Mouse (Mus musculus) macrophage (primary cell): ENCODE results near the gene Usp37. TPM values are rescaled to one million over a fixed set of nuclear protein-coding genes. Genes with fewer than 3 reads are reported as not detected.
"Not testable (repeated sequence)": the region's sequence is repeated elsewhere in the genome, so short reads cannot be mapped to it uniquely, and the experiment has no call there.

Experiments
- H3K27ac ChIP-seq: fragments of 350-480 bp; formaldehyde crosslinking; 2 replicates; pipeline ENCODE4 v1.9.0; 2021
- H3K36me3 ChIP-seq: fragments of 350-480 bp; formaldehyde crosslinking; 2 replicates; pipeline ENCODE4 v1.9.0; 2021; ENCODE audit errors: inconsistent target
- H3K4me3 ChIP-seq: fragments of 350-480 bp; formaldehyde crosslinking; 2 replicates; pipeline ENCODE4 v1.9.0; 2021; ENCODE audit errors: inconsistent target
- H3K79me2 ChIP-seq: fragments of 350-480 bp; formaldehyde crosslinking; 2 replicates; pipeline ENCODE4 v1.9.0; 2021; ENCODE audit errors: inconsistent target
- WGBS: methylation state at CpG from one replicate; pipeline ENCODE4 v1.1.7; 2026; ENCODE audit warnings: inconsistent platforms; ENCODE audit not compliant: missing documents; 5-methylcytosine and 5-hydroxymethylcytosine counted together
- polyA plus RNA-seq: library from polyadenylated mRNA; stranded (reverse); fragments of 250-400 nt; gene quantifications from 3 replicates; pipeline ENCODE4 v1.2.4, GENCODE M21; 2018; ENCODE audit warnings: inconsistent platforms

The Usp37 gene
- polyA plus RNA-seq, 1 experiment from 2014 or later: 5.1 TPM

DNA sequence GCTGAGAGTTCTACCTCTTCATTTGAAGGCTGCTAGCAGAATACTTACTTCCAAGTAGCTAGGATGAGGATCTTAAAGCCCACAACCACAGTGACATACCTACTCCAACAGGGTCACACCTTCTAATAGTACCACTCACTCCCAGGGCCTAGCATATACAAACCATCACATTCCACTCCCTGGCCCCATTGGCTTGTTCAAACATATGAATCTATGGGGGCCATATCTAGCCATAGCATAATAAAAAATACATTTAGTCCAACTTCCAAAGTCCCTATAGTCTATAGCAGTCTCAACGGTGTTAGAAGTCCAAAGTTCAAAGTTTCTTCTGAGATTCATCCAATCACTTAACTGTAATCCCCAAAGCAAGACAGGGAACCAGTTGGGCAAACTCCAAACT, 31.1 kb downstream of the Usp37 start:
- H3K79me2 ChIP-seq: peaks cover 94% of the 10 kb centered on the region
- H3K36me3 ChIP-seq, H3K4me3 ChIP-seq, H3K27ac ChIP-seq: not testable (repeated sequence)
- 92% methylated on average over 1 of the region's 1 CpGs for WGBS

DNA sequence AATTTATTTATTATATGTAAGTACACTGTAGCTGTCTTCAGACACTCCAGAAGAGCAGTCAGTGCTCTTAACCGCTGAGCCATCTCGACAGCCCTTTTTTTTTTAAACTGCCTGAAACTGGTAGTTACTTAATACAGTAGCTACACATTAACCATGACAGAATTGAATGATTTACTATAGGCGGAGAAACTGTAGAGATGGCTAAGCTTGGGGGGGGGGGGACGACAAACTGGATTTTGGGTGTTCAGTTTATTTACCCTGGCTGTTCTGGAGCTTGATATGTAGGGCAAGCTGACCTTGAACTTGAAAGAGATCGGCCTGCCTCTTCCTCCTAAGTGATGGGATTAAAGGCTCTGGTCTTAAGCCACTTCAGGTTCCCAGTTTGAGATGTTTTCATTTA, 32.8 kb downstream of the Usp37 start:
- 100% methylated on average over 4 of the region's 5 CpGs for WGBS
- peaks cover 98% of the 10 kb centered on the region for H3K79me2 ChIP-seq
- no peak overlapping the region for H3K27ac ChIP-seq
- no peak overlapping the region for H3K4me3 ChIP-seq
- no peaks in the 10 kb centered on the region for H3K36me3 ChIP-seq

DNA sequence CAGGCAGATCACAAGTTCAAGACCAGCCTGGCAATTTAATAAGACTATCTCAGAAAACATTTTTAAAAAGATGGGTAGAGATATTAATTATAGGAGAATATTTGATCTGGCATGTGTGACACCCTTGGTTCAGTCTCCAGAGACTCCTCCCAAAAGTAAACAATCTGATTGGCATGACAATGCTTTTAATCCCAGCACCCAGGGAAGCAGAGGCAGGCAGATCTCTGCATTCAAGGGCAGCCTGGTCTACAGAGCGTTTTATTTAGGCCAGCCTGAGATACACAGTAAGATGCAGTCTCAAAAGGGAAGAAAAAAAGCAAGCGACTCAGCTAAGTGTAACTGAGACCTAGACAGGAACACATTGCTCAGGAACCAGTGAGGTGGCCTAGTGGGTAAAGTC, 36.3 kb downstream of the Usp37 start:
- H3K79me2 ChIP-seq: peaks cover 91% of the 10 kb centered on the region
- peak overlapping the region; percentile 89 for H3K4me3 ChIP-seq
- WGBS: 81% methylated on average over 2 of the region's 2 CpGs
- H3K36me3 ChIP-seq: no peaks in the 10 kb centered on the region
- H3K27ac ChIP-seq: peak overlapping the region; percentile 86; the same call in 1 of the 2 replicates

DNA sequence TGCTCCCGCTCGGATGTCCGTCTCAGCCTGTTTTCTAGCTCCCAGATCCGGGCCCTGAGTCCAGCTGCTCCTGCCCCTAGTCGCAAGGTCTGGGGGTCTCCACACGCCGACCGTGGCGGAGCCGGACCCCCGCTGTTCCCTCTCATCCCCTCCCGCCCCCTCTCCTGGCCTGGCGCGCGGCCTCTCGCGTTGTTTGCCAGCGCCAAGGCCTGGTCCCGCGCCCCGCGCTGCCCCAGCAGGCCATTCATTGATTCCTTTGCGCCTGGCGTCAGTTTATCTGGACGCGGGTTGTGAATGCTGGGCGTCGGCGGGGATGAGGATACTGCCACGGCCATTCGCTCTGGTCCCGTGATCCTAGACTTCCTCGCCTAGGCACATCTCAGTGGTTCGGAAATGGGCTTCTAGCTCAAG, 37.6 kb downstream of the Usp37 start:
- WGBS: 0% methylated on average over 34 of the region's 34 CpGs
- H3K27ac ChIP-seq: peak overlapping the region; percentile 86
- H3K36me3 ChIP-seq: no peaks in the 10 kb centered on the region
- peaks cover 91% of the 10 kb centered on the region for H3K79me2 ChIP-seq
- H3K4me3 ChIP-seq: peak overlapping the region; percentile 89

DNA sequence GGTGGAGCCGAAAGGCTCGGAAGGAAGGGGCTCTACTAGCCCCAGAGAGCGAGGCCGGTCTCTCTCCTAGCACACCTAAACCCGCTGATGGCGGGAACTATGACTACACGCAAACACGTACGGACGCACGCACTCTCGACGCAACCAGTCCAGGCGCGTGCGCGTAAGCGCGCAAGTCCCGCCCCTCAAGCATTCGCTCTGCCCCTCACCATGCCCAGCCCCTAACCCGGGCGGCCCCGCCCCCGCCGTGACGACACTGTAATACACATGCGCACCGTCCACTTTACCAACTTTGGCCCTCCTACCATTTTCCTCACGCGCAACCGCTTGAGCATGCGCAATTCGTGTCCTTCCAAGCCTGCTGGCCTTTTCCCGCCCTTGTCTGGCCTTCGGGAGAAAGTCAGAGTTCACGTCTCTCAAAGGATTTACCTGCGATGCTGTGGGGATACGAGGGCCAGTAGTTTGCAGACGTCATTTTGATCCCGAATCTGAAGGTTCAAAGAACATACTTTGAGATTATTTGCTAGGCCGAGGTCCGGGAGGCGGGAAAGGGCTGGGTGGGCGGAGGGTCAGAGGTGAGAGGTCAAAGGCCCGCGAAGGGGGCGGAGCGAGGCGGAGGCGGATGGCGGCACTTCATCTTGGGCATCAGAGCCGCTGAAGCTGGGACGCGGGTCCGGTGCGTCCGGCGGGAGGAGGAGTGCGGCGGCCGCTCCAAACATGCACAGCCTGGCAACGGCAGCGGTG, 38.2 kb downstream of the Usp37 start, which contains the start of gene Cnot9:
TSS of gene Cnot9 (plus strand) at position 338 of the 744 bp plus-strand sequence.
- Histone ChIP-seq H3K4me3 (peak within 1 kb of the TSS; percentile 89), H3K79me2 (peaks cover 91% of the 10 kb centered on the region), H3K27ac (peak within 1 kb of the TSS; percentile 86), H3K36me3 (no peaks in the 10 kb centered on the region)
- 1% methylated on average over 56 of the region's 64 CpGs for WGBS

DNA sequence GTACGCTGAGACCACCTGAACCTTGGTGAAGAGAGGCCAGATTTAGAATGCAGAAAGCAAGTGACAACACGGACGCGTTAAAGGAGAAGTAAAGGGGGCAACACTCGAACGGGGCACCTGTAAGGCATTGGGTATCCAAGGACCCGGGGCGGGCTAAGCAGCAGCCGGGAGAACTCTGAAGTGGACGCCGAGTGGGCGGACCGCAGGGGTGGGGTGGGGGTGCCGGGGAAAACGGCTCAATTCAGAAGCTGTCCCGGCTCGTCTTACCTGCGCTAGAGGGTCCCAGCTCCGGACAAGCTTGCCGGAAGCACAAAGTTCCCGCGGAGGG, 38.7 kb downstream of the Usp37 start:
- peak overlapping the region; percentile 54 for H3K27ac ChIP-seq
- H3K36me3 ChIP-seq: no peaks in the 10 kb centered on the region
- peaks cover 91% of the 10 kb centered on the region for H3K79me2 ChIP-seq
- H3K4me3 ChIP-seq: peak overlapping the region; percentile 89
- under 1% methylated on average over 22 of the region's 22 CpGs for WGBS

DNA sequence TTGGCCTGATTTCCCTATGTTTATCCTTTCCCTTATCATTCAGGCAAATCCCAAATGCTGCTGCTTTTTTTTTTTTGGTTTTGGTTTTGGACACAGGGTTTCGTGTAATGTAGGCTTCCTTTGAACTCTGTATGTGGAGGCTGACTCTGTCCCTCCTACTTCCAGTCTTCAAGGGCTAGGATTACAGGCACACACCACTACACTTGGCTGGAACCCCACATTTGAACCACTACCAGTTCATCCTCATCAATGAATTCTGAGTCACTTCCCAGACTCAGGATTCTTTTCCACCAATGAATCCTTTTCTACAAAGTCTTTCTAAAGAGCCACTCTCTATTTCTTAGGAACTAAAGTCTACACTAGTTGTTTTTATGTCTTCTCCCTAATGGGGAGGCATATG, 43.0 kb downstream of the Usp37 start:
- H3K36me3 ChIP-seq: 0 out of 2 replicates have a peak, but pooled peaks cover 5% of the 10 kb centered on the region
- 91% methylated on average over 1 of the region's 1 CpGs for WGBS
- H3K4me3 ChIP-seq: no peak overlapping the region
- H3K27ac ChIP-seq: no peak overlapping the region
- peaks cover 67% of the 10 kb centered on the region for H3K79me2 ChIP-seq

DNA sequence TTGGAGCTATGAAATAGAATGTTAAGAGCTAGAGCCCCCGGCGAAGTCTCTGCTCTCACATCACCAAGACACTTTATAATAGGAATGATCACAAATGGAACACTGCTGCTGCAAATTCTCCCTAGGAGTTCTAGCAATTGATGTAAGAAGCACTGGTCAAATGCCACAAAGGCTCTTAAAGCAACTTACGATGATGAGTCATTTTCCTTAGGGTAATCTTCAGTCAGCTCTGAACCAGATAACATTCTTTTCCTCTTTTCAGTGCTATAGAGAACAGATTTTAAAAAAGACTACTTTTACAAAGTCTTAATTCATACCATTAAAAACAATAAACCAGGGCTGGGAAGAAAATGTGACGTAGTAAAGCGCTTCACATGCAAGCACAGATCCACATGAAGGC, 58.3 kb downstream of the Usp37 start:
- Histone ChIP-seq H3K79me2 (no peaks in the 10 kb centered on the region), H3K36me3 (peaks cover 39% of the 10 kb centered on the region; the same call in 1 of the 2 replicates), H3K4me3 (no peak overlapping the region), H3K27ac (no peak overlapping the region)
- 93% methylated on average over 5 of the region's 5 CpGs for WGBS

DNA sequence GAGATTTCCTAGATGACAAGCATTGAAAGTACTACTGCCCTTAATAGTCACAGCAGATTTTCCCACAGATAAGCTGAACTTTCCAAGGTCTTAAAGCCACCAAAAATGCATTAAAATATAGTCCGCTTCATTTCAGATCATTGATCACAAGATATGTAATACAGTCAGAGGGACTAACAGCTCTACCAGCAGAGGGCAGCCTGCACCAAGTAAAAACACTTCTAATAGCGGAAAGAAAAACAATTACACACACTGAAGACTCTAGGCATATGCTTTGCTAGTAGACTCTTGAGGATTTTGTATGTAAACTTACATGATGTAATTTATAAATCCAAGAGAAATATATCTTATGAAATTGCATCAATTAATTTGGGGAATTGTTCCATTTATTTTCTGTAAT, 83.8 kb downstream of the Usp37 start:
- Histone ChIP-seq H3K79me2 (no peaks in the 10 kb centered on the region), H3K36me3 (peaks cover 23% of the 10 kb centered on the region; the same call in 1 of the 2 replicates), H3K27ac (no peak overlapping the region), H3K4me3 (no peak overlapping the region)
- WGBS: 95% methylated on average over 2 of the region's 2 CpGs

DNA sequence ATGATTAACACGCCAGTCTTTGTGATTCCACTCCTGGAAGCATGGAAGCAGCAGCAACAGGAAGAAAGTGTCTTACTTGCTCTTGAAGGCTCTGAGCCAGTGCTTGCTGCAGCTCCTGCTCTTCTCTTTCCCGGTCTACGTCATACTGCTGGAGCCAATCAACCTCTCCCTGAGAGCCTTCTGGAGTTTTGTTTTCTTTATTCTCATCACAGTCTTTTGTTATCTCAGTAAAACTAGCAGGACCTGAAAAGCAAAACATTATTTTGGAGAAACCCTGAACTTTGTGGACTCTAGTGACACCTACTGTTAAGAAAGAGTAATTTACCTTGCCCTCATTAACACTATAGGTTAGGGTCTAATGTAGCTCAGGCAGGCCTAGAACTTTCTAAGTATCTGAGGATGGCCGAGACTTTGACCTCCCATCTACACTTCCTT, 91.5 kb downstream of the Usp37 start:
- H3K27ac ChIP-seq: no peak overlapping the region
- no peaks in the 10 kb centered on the region for H3K79me2 ChIP-seq
- peaks cover 31% of the 10 kb centered on the region for H3K36me3 ChIP-seq
- WGBS: 79% methylated on average over 4 of the region's 4 CpGs
- no peak overlapping the region for H3K4me3 ChIP-seq

DNA sequence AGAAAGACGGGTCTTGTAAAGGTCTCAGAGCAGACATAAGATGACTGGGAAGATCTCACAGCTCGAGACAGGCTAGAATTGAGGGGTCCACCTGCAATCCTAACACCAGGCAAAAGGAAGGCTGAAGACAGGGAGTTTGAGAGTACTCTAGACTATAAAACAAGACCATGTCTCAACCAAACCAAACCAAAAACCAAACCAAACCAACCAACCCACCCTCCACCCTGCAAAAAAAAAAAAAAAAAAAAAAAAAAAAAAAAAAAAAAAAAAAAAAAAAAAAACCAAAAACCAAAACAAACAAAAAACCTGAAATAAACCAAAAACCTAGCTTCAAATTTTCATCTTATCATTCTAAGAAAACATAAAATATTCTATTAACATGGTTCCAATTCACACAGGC, 99.5 kb downstream of the Usp37 start:
- Histone ChIP-seq H3K36me3 (peaks cover 14% of the 10 kb centered on the region; the same call in 1 of the 2 replicates), H3K4me3 (no peak overlapping the region), H3K27ac (no peak overlapping the region), H3K79me2 (no peaks in the 10 kb centered on the region)
- WGBS: 86% methylated on average over 2 of the region's 2 CpGs

DNA sequence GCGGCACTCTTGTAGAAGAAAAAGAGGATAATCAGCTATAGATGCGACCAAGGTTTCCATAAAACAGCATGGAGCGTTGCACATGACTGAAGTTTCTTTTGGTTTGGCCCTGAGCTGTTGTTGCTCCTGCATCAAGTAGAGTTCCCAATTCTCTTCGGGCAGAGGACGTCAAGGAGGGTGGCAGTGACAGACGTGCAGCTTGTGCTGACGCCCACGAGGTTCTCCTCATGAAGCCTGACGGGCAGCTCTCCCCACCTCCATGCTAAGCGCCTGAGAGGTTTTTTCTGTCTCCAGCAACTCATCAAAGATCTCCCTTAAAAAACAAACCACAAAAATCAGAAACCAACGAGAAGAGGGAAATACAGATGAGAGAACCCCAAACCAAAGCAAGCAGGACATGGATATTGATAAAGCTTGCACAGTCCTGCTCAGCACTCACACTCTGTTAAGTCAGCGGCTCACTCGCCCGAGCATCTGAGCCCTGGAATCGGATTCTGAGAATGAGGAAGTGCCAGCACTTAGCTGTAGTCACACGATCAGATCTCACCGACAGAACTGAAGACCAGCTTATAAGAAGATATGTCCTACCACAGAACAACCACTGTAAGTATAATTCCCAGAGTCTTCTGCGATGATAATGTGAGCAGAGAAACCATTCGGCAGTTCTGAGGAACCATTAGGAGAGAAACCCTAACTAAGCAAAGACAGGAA, 104.8 kb downstream of the Usp37 start:
- Histone ChIP-seq H3K4me3 (no peak overlapping the region), H3K79me2 (no peaks in the 10 kb centered on the region), H3K36me3 (no peaks in the 10 kb centered on the region; the same call in 1 of the 2 replicates), H3K27ac (peak overlapping the region; percentile 80)
- 79% methylated on average over 19 of the region's 19 CpGs for WGBS

DNA sequence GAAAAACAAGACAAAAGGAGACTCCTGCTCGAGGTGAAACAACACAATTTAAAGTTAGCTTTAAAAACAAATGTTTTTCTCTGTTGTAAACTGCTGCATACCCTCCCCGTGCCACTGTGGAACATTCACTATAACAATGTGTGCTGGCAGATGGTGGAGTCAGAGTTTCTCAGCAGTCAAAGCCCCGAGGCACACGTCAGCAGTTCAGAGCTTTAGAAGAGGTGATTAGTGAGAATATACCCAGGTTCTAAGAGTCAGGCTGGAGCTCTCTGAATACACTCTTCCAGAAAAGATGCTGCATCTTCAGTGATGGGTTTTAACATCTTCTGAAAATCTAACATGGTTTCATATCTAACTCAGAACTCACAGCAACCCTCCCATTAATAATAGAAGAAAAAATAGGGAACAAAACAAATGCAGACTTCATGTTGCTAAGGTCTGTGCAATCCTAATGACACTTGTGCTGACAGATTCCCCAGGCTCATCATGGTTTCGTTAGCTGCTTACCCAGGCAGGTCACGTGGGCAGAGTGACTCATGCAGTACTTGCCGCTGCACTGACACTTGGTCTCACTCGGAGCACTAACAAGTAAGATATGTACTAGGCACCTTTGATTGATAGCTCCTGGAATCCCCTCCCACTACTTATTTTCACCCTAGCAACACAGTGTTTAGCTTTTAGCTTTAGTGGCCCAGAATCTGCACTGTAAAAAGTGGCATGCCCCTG, 106.2 kb downstream of the Usp37 start:
- Histone ChIP-seq H3K4me3 (no peak overlapping the region), H3K27ac (peak overlapping the region; percentile 80), H3K36me3 (no peaks in the 10 kb centered on the region; the same call in 1 of the 2 replicates), H3K79me2 (no peaks in the 10 kb centered on the region)
- WGBS: 48% methylated on average over 8 of the region's 8 CpGs

DNA sequence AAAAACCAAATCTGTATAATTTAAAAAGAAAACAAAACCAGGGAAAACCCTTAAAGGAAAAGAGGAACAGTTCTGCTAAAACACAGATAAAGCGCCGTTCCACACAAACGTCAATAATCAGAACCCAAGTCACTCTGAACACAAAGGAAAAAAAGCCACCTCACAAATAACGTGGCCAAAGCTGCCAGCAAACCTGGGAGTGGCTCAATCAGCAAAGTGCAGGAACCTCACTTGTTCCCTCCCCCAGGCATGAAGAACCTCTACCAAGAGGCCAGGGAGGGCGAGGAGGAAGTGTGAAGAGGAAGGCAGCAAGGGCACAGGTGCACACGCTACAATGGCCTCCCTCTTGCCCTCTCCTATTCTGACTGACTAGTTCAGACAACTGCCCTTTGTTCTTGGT, 108.5 kb downstream of the Usp37 start:
- WGBS: 36% methylated on average over 5 of the region's 6 CpGs
- H3K4me3 ChIP-seq: no peak overlapping the region
- peak overlapping the region; percentile 82 for H3K27ac ChIP-seq
- no peaks in the 10 kb centered on the region for H3K79me2 ChIP-seq
- H3K36me3 ChIP-seq: no peaks in the 10 kb centered on the region; the same call in 1 of the 2 replicates
